Mouse (Mus musculus): ENCODE measurements around the gene Tmem44.

GRCm38 (mm10) chr16:30591990-30592389, 41.3 kb upstream of the Tmem44 start:
- no peak for TF ChIP-seq FLI1 (IDR thresholded peaks at IDR 0.05; ENCODE audit: low read length)
- no peak for TF ChIP-seq GATA1 (IDR thresholded peaks at IDR 0.05; ENCODE audit: borderline replicate concordance, low read length)

Data from megakaryocyte, embryonic 14.5 days (primary cell).